ENCODE assay signal across 17 mouse cellular contexts in genomic region chr7:80412279-80412678, GRCm38 (mm10). TPM values are rescaled to one million over a fixed set of nuclear protein-coding genes. Genes with fewer than 3 reads are reported as not detected.
A peak's percentile ranks its signal among the peaks of the same experiment; 100 is the strongest.
DNase-seq lines count a peak whose midpoint lies in the region; ATAC-seq lines count a peak whose summit lies in the region.
"Had no signal": no experiment of that assay in that cellular context is flagged by ENCODE, and none has a peak within 500 bp of the region (broad histone marks: within the 10 kb centered on the region; RNA-seq: fewer than 3 reads in every experiment).

No protein-coding gene starts in this region.

- H3K36me3 ChIP-seq in kidney, embryonic 15.5 days = no peaks in the 10 kb centered on the region
- H3K36me3 ChIP-seq: hindbrain, embryonic 13.5 days; neural tube, embryonic 15.5 days had no signal

- WGBS in kidney, embryonic 15.5 days = 64% methylated on average over 10 of the region's 10 CpGs

- no peak for ATAC-seq in kidney, embryonic 15.5 days (replicated peaks; ENCODE audit: low FRiP score)

- H3K4me3 ChIP-seq in kidney, embryonic 15.5 days (replicated peaks) = no peak overlapping the region
- H3K4me3 ChIP-seq: heart, adult 2 months; hindbrain, embryonic 13.5 days; neural tube, embryonic 15.5 days had no signal

- intact Hi-C loops in left cerebral cortex, postnatal 4 days (cut with DNase I) = no loop called here

- H3K4me1 ChIP-seq in kidney, embryonic 15.5 days = peaks cover 12% of the 10 kb centered on the region
- H3K4me1 ChIP-seq: hindbrain, embryonic 13.5 days; neural tube, embryonic 15.5 days had no signal

- no peak overlapping the region for H3K9ac ChIP-seq in kidney, embryonic 15.5 days
- H3K9ac ChIP-seq: hindbrain, embryonic 13.5 days; neural tube, embryonic 15.5 days had no signal

- no peak overlapping the region for H3K4me2 ChIP-seq in kidney, embryonic 15.5 days
- H3K4me2 ChIP-seq: hindbrain, embryonic 13.5 days; midbrain, embryonic 11.5 days; neural tube, embryonic 15.5 days had no signal

- no peak overlapping the region for H3K27ac ChIP-seq in kidney, embryonic 15.5 days
- H3K27ac ChIP-seq: heart, adult 2 months; hindbrain, embryonic 13.5 days; neural tube, embryonic 15.5 days had no signal

- H3K9me3 ChIP-seq in kidney, embryonic 15.5 days (replicated peaks) = no peaks in the 10 kb centered on the region
- H3K9me3 ChIP-seq: hindbrain, embryonic 13.5 days; neural tube, embryonic 15.5 days had no signal

- no peaks in the 10 kb centered on the region for H3K27me3 ChIP-seq in kidney, embryonic 15.5 days
- H3K27me3 ChIP-seq: hindbrain, embryonic 13.5 days; neural tube, embryonic 15.5 days had no signal

- peak; percentile 79 for DNase-seq in left cerebral cortex, adult 11 months (ENCODE audit: low spot score)
- no peak for DNase-seq in left cerebral cortex, postnatal 4 days
- DNase-seq in frontal cortex, postnatal 14 days (ENCODE audit: low spot score in 2 of 2) = peak; percentile 57 to 76
- peak; percentile 72 to 86 for DNase-seq in left cerebral cortex, adult 9 months (ENCODE audit: low spot score in 2 of 2)
- DNase-seq in right cerebral cortex, postnatal 36 days (ENCODE audit: low spot score in 2 of 2) = peak; percentile 88 to 91
- DNase-seq in heart, adult 9 months (ENCODE audit: low spot score in 2 of 2) = no peak
- no peak for DNase-seq in gastrocnemius, postnatal 10 days
- DNase-seq: cerebellum, postnatal 10 days; heart, adult 2 months; heart, postnatal 10 days; kidney, adult 18-20 months; kidney, postnatal 36 days; lung, postnatal 4 days had no signal

RNA-seq across cellular contexts. Expression of gene Furin, which starts 7.0 kb away (rescaled TPM):
- total RNA-seq in left cerebral cortex, postnatal 4 days (2021) = 10 to 100 TPM; 41.5 to 44.8 TPM
- polyA plus RNA-seq in kidney, embryonic 15.5 days (2015; fragmentation: Nextera tagmentation; extraction: Ambion mirVana) = 12.9 and 13.5 TPM in 2 replicates
- 10 to 100 TPM; 63.1 to 68.1 TPM for total RNA-seq in gastrocnemius, postnatal 10 days (2021)

RNA-seq across cellular contexts. Expression of gene Fes, which starts 24.5 kb away (rescaled TPM):
- total RNA-seq in left cerebral cortex, postnatal 4 days (2021) = 1 to 10 TPM; 5.2 to 7.5 TPM
- polyA plus RNA-seq in kidney, embryonic 15.5 days (2015; fragmentation: Nextera tagmentation; extraction: Ambion mirVana) = 14.9 and 18.5 TPM in 2 replicates
- 10 to 100 TPM in 1 of 2 experiments, 1 to 10 TPM in 1; 9.4 to 12.1 TPM for total RNA-seq in gastrocnemius, postnatal 10 days (2021)

RNA-seq across cellular contexts. Expression of gene Man2a2, which starts 41.1 kb away (rescaled TPM):
- total RNA-seq in left cerebral cortex, postnatal 4 days (2021) = 100 to 1,000 TPM; 112 to 121 TPM
- polyA plus RNA-seq in kidney, embryonic 15.5 days (2015; fragmentation: Nextera tagmentation; extraction: Ambion mirVana) = 16.2 and 20.8 TPM in 2 replicates
- 10 to 100 TPM; 92.2 to 97.2 TPM for total RNA-seq in gastrocnemius, postnatal 10 days (2021)

Comparison
In these comparisons a context has a peak if more than half of its experiments do, and no peak if none do; other contexts are left out.
1. DNase-seq: peak in left cerebral cortex, adult 11 months (single experiment), frontal cortex, postnatal 14 days (2 of 2), left cerebral cortex, adult 9 months (2 of 2) and right cerebral cortex, postnatal 36 days (2 of 2); none in left cerebral cortex, postnatal 4 days (single experiment), heart, adult 9 months (0 of 2) and gastrocnemius, postnatal 10 days (single experiment).